Mouse (Mus musculus) liver, embryonic 13.5 days (tissue): ENCODE measurements around the gene Grn. TPM values are rescaled to one million over a fixed set of nuclear protein-coding genes. Genes with fewer than 3 reads are reported as not detected.
A peak's percentile ranks its signal among the peaks of the same experiment; 100 is the strongest.

Source experiments
- ATAC-seq: fragments of 200-750 bp; cut with Nextera tagmentation; 2 replicates; pipeline ENCODE4 v1.8.0; 2017; ENCODE audit warnings: low read depth, mild to moderate bottlenecking, moderate number of reproducible peaks, moderate library complexity
- DNase-seq: peaks from one replicate; pipeline ENCODE4 v3.0.0; 2022
- H3K27ac ChIP-seq: fragments of 300-500 bp; sonication (generic); 2 replicates; pipeline ENCODE4 v1.5.1; 2015; ENCODE audit warnings: moderate library complexity, mild to moderate bottlenecking, inconsistent platforms
- H3K27me3 ChIP-seq: fragments of 300-500 bp; sonication (generic); 2 replicates; pipeline ENCODE4 v1.6.1; 2015; ENCODE audit warnings: mild to moderate bottlenecking, inconsistent platforms
- H3K36me3 ChIP-seq: fragments of 300-500 bp; sonication (generic); 2 replicates; pipeline ENCODE4 v1.6.1; 2015; ENCODE audit warnings: mild to moderate bottlenecking, inconsistent platforms
- H3K4me1 ChIP-seq: fragments of 300-500 bp; sonication (generic); replicated peaks from 2 replicates; pipeline ENCODE4 v1.6.1; 2015; ENCODE audit warnings: inconsistent platforms
- H3K4me2 ChIP-seq: fragments of 300-500 bp; sonication (generic); 2 replicates; pipeline ENCODE4 v1.6.1; 2015; ENCODE audit warnings: inconsistent platforms, mild to moderate bottlenecking, moderate library complexity
- H3K4me3 ChIP-seq: fragments of 300-500 bp; sonication (generic); replicated peaks from 2 replicates; pipeline ENCODE4 v1.5.1; 2015; ENCODE audit warnings: mild to moderate bottlenecking, inconsistent platforms
- H3K9ac ChIP-seq: fragments of 300-500 bp; sonication (generic); 2 replicates; pipeline ENCODE4 v1.6.1; 2015; ENCODE audit warnings: mild to moderate bottlenecking, inconsistent platforms
- H3K9me3 ChIP-seq: fragments of 300-500 bp; sonication (generic); replicated peaks from 2 replicates; pipeline ENCODE4 v1.6.1; 2016; ENCODE audit warnings: inconsistent platforms
- WGBS: fragments of 180-500 bp; shearing (Covaris S2); methylation state at CpG from one replicate; pipeline ENCODE4 v1.1.7; 2015; ENCODE audit not compliant: insufficient replicate concordance; 5-methylcytosine and 5-hydroxymethylcytosine counted together
- polyA plus RNA-seq: library from polyadenylated mRNA; unstranded; fragments of >200 nt; fragmentation: Nextera tagmentation; extraction: Ambion mirVana; gene quantifications from 2 replicates; pipeline ENCODE4 v1.2.1, GENCODE M21; 2015

Grn gene
- polyA plus RNA-seq, 1 experiment from 2014 or later: 59.5 TPM

DNA sequence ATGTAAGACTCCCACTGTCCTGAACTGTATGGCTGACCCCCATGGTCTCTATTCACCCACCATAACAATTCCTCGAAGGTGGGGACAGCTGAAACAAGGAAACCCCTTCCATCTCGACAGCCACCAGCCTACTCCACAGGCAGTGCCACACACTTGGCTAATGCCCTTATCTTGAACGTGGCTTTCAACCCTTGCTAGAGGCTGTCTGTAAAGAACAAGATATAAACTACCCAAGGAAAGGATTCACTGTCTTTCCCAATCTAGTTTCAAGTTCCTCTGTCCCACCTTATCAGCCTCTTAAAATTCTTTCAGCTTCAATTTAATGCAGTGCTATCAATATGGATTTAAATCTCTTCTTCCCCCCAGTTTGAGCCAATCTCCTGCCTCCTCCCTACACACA lies 564 bp upstream of the Grn start:
- no peak for ATAC-seq
- 17% methylated on average over 3 of the region's 3 CpGs for WGBS
- H3K4me2 ChIP-seq: peak overlapping the region; percentile 94

GRCm38 (mm10) chr11:102431018-102431645 lies 1.0 kb downstream of the Grn start:
- H3K27me3 ChIP-seq: peaks cover 27% of the 10 kb centered on the region
- WGBS: 0% methylated on average over 7 of the region's 7 CpGs
- peak; percentile 28; the same call in 1 of the 2 replicates for ATAC-seq
- peak overlapping the region; percentile 94 for H3K4me2 ChIP-seq
- no peaks in the 10 kb centered on the region for H3K9me3 ChIP-seq
- peak; percentile 75 for DNase-seq
- peaks cover 9% of the 10 kb centered on the region; the same call in 1 of the 2 replicates for H3K36me3 ChIP-seq
- H3K27ac ChIP-seq: peak overlapping the region; percentile 83
- H3K9ac ChIP-seq: peak overlapping the region; percentile 80
- peak overlapping the region; percentile 67 for H3K4me3 ChIP-seq
- H3K4me1 ChIP-seq: peaks cover 38% of the 10 kb centered on the region

More for the DNA sequence above, 564 bp upstream of the Grn start:
- Histone ChIP-seq H3K27me3 (0 out of 2 replicates have a peak, but pooled peaks cover 13% of the 10 kb centered on the region), H3K9me3 (no peaks in the 10 kb centered on the region), H3K27ac (0 out of 2 replicates have a peak overlapping the region, but pooled peaks have one; percentile 11), H3K9ac (peak overlapping the region; percentile 80), H3K36me3 (0 out of 2 replicates have a peak, but pooled peaks cover under 1% of the 10 kb centered on the region), H3K4me3 (peak overlapping the region; percentile 67), H3K4me1 (peaks cover 38% of the 10 kb centered on the region)
- DNase-seq: no peak

DNA sequence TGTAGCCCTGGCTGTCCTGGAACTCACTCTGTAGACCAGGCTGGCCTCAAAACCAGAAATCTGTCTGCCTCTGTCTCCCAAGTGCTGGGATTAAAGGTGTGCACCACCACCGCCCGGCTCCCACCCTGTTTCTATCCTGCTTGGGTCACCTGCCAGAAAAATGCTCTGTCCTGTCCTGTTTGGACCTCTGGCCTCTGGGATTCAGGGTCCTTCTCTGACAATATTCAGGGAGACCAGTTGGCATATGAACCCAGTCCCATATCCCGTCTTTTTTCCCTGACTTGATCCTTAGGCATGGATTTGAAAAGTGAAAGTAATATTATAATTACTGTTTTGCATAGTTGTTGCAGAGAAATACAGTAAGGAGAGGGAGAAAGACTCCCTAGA lies 1.6 kb downstream of the Grn start:
- peaks cover 38% of the 10 kb centered on the region for H3K4me1 ChIP-seq
- H3K9me3 ChIP-seq: no peaks in the 10 kb centered on the region
- no peak for ATAC-seq
- 67% methylated on average over 3 of the region's 3 CpGs for WGBS
- H3K9ac ChIP-seq: peak overlapping the region; percentile 47; the same call in 1 of the 2 replicates
- H3K27ac ChIP-seq: no peak overlapping the region; the same call in 1 of the 2 replicates
- peaks cover 10% of the 10 kb centered on the region; the same call in 1 of the 2 replicates for H3K36me3 ChIP-seq
- peak overlapping the region; percentile 14 for H3K4me3 ChIP-seq
- H3K27me3 ChIP-seq: peaks cover 31% of the 10 kb centered on the region
- DNase-seq: no peak
- peak overlapping the region; percentile 46 for H3K4me2 ChIP-seq

- 21% methylated on average over 16 of the region's 16 CpGs for WGBS
- ATAC-seq: no peak
- H3K4me3 ChIP-seq: peak overlapping the region; percentile 14
Observed at GRCm38 (mm10) chr11:102432115-102432843, 2.2 kb downstream of the Grn start.

GRCm38 (mm10) chr11:102432896-102433295 lies 2.8 kb downstream of the Grn start:
- ATAC-seq: no peak
- no peak for DNase-seq
- Histone ChIP-seq H3K9ac (no peak overlapping the region), H3K4me3 (peak overlapping the region; percentile 14), H3K27ac (no peak overlapping the region), H3K36me3 (peaks cover 10% of the 10 kb centered on the region; the same call in 1 of the 2 replicates), H3K4me2 (peak overlapping the region; percentile 46; the same call in 1 of the 2 replicates), H3K9me3 (no peaks in the 10 kb centered on the region), H3K4me1 (peaks cover 46% of the 10 kb centered on the region), H3K27me3 (peaks cover 41% of the 10 kb centered on the region)
- 83% methylated on average over 6 of the region's 6 CpGs for WGBS

More at GRCm38 (mm10) chr11:102432115-102432843, 2.2 kb downstream of the Grn start:
- Histone ChIP-seq H3K4me1 (peaks cover 40% of the 10 kb centered on the region), H3K9me3 (no peaks in the 10 kb centered on the region), H3K27me3 (peaks cover 34% of the 10 kb centered on the region), H3K9ac (peak overlapping the region; percentile 47; the same call in 1 of the 2 replicates), H3K4me2 (peak overlapping the region; percentile 46), H3K36me3 (peaks cover 10% of the 10 kb centered on the region; the same call in 1 of the 2 replicates), H3K27ac (peak overlapping the region; percentile 39; the same call in 1 of the 2 replicates)
- no peak for DNase-seq

- Histone ChIP-seq H3K27ac (no peak overlapping the region), H3K9ac (no peak overlapping the region), H3K36me3 (peaks cover 10% of the 10 kb centered on the region; the same call in 1 of the 2 replicates), H3K4me1 (peaks cover 54% of the 10 kb centered on the region), H3K27me3 (peaks cover 47% of the 10 kb centered on the region), H3K4me3 (no peak overlapping the region), H3K9me3 (no peaks in the 10 kb centered on the region), H3K4me2 (no peak overlapping the region)
- DNase-seq (no peak), ATAC-seq (no peak)
- WGBS: 82% methylated on average over 7 of the region's 7 CpGs
Observed at GRCm38 (mm10) chr11:102433866-102434265, 3.8 kb downstream of the Grn start.

GRCm38 (mm10) chr11:102434406-102434805 lies 4.3 kb downstream of the Grn start:
- peak; percentile 41 for ATAC-seq
- Histone ChIP-seq H3K4me1 (peaks cover 48% of the 10 kb centered on the region), H3K9me3 (no peaks in the 10 kb centered on the region), H3K27me3 (peaks cover 48% of the 10 kb centered on the region), H3K4me3 (no peak overlapping the region), H3K4me2 (no peak overlapping the region), H3K27ac (no peak overlapping the region), H3K36me3 (peaks cover 10% of the 10 kb centered on the region; the same call in 1 of the 2 replicates), H3K9ac (no peak overlapping the region)
- DNase-seq: peak; percentile 69
- 10% methylated on average over 7 of the region's 7 CpGs for WGBS

GRCm38 (mm10) chr11:102434816-102435705 lies 4.9 kb downstream of the Grn start:
- Histone ChIP-seq H3K9me3 (no peaks in the 10 kb centered on the region), H3K4me1 (peaks cover 42% of the 10 kb centered on the region), H3K4me3 (no peak overlapping the region), H3K27me3 (peaks cover 54% of the 10 kb centered on the region), H3K4me2 (no peak overlapping the region), H3K9ac (no peak overlapping the region), H3K27ac (no peak overlapping the region), H3K36me3 (peaks cover 10% of the 10 kb centered on the region; the same call in 1 of the 2 replicates)
- DNase-seq (no peak), ATAC-seq (no peak)
- WGBS: 77% methylated on average over 11 of the region's 11 CpGs

GRCm38 (mm10) chr11:102435754-102436470 lies 5.8 kb downstream of the Grn start:
- Histone ChIP-seq H3K4me3 (no peak overlapping the region), H3K9ac (no peak overlapping the region), H3K27ac (no peak overlapping the region), H3K4me2 (no peak overlapping the region), H3K4me1 (peaks cover 35% of the 10 kb centered on the region), H3K36me3 (peaks cover 10% of the 10 kb centered on the region; the same call in 1 of the 2 replicates), H3K9me3 (no peaks in the 10 kb centered on the region), H3K27me3 (peaks cover 60% of the 10 kb centered on the region)
- ATAC-seq (no peak), DNase-seq (no peak)
- 85% methylated on average over 18 of the region's 18 CpGs for WGBS

- Histone ChIP-seq H3K4me1 (peaks cover 30% of the 10 kb centered on the region), H3K27me3 (peaks cover 60% of the 10 kb centered on the region), H3K9me3 (no peaks in the 10 kb centered on the region), H3K36me3 (peaks cover 10% of the 10 kb centered on the region; the same call in 1 of the 2 replicates), H3K9ac (no peak overlapping the region), H3K27ac (no peak overlapping the region), H3K4me3 (no peak overlapping the region), H3K4me2 (no peak overlapping the region)
- no peak for DNase-seq
- ATAC-seq: no peak
- 82% methylated on average over 10 of the region's 10 CpGs for WGBS
Observed at GRCm38 (mm10) chr11:102436471-102436790, 6.3 kb downstream of the Grn start.
